9 mouse cellular contexts compared by ENCODE assay signal in genomic region chr1:134753751-134754630, GRCm38 (mm10).
DNase-seq lines count a peak whose midpoint lies in the region; ATAC-seq and TF ChIP-seq lines count a peak whose summit lies in the region.
"Had no signal": no experiment of that assay in that cellular context is flagged by ENCODE, and none has a peak within 500 bp of the region (broad histone marks: within the 10 kb centered on the region; RNA-seq: fewer than 3 reads in every experiment).

No protein-coding gene starts in this region.

- peaks cover 3% of the 10 kb centered on the region; the same call in 1 of the 2 replicates for H3K27me3 ChIP-seq in forebrain, embryonic 10.5 days (ENCODE audit: poor library complexity, severe bottlenecking)
- H3K27me3 ChIP-seq in forebrain, embryonic 13.5 days, result no peaks in the 10 kb centered on the region
- peaks cover 3% of the 10 kb centered on the region for H3K27me3 ChIP-seq in heart, embryonic 10.5 days (ENCODE audit: insufficient read depth, poor library complexity, severe bottlenecking)
- no peaks in the 10 kb centered on the region for H3K27me3 ChIP-seq in limb, embryonic 15.5 days

- no peak overlapping the region for H3K4me2 ChIP-seq in forebrain, embryonic 13.5 days
- H3K4me2 ChIP-seq in limb, embryonic 15.5 days, result no peak overlapping the region
- H3K4me2 ChIP-seq: embryonic facial prominence, embryonic 12.5 days had no signal

- no peaks in the 10 kb centered on the region for H3K36me3 ChIP-seq in forebrain, embryonic 10.5 days (replicated peaks)
- no peaks in the 10 kb centered on the region; the same call in 1 of the 2 replicates for H3K36me3 ChIP-seq in forebrain, embryonic 13.5 days (ENCODE audit: poor library complexity, severe bottlenecking)
- peaks cover 26% of the 10 kb centered on the region for H3K36me3 ChIP-seq in heart, embryonic 10.5 days
- H3K36me3 ChIP-seq in limb, embryonic 15.5 days, result peaks cover 9% of the 10 kb centered on the region; the same call in 1 of the 2 replicates

- intact Hi-C loops in left cerebral cortex, adult 2 months (cut with DNase I), result no loop called here

- H3K4me3 ChIP-seq in forebrain, embryonic 10.5 days, result no peak overlapping the region
- H3K4me3 ChIP-seq in forebrain, embryonic 13.5 days, result no peak overlapping the region
- no peak overlapping the region for H3K4me3 ChIP-seq in heart, embryonic 10.5 days
- H3K4me3 ChIP-seq in limb, embryonic 15.5 days, result no peak overlapping the region
- H3K4me3 ChIP-seq in left cerebral cortex, adult 2 months, result no peak overlapping the region
- H3K4me3 ChIP-seq: embryonic facial prominence, embryonic 12.5 days had no signal

- no peaks in the 10 kb centered on the region for H3K9me3 ChIP-seq in forebrain, embryonic 10.5 days
- H3K9me3 ChIP-seq in forebrain, embryonic 13.5 days (replicated peaks), result no peaks in the 10 kb centered on the region
- no peaks in the 10 kb centered on the region for H3K9me3 ChIP-seq in heart, embryonic 10.5 days
- H3K9me3 ChIP-seq in limb, embryonic 15.5 days, result no peaks in the 10 kb centered on the region
- H3K9me3 ChIP-seq: embryonic facial prominence, embryonic 12.5 days had no signal

- DNase-seq in forebrain, embryonic 10.5 days (ENCODE audit: extremely low spot score, low spot score), result no peak
- peak; percentile 55 for DNase-seq in adrenal gland, postnatal 14 days
- DNase-seq in heart, embryonic 10.5 days (ENCODE audit: low spot score), result peak; percentile 83
- DNase-seq in natural killer cell, adult 2 months (ENCODE audit: low spot score in 2 of 2), result no peak
- DNase-seq in left cerebral cortex, adult 2 months (ENCODE audit: extremely low spot score in 1 of 2, low spot score in 2 of 2), result no peak

- no peak for TF ChIP-seq CTCF in left cerebral cortex, adult 2 months (IDR thresholded peaks at IDR 0.05)

- H3K9ac ChIP-seq in forebrain, embryonic 13.5 days, result no peak overlapping the region
- H3K9ac ChIP-seq in limb, embryonic 15.5 days, result no peak overlapping the region
- H3K9ac ChIP-seq: embryonic facial prominence, embryonic 12.5 days had no signal

- no peak for ATAC-seq in forebrain, embryonic 13.5 days
- ATAC-seq in limb, embryonic 15.5 days (ENCODE audit: insufficient number of reproducible peaks, low FRiP score, low TSS enrichment, low read depth), result peak; percentile 59
- no peak for ATAC-seq in monocyte, adult 5-6 weeks (replicated peaks; ENCODE audit: insufficient number of reproducible peaks, low FRiP score, low TSS enrichment, poor library complexity, severe bottlenecking)

- peak overlapping the region; percentile 40; the same call in 1 of the 2 replicates for H3K27ac ChIP-seq in forebrain, embryonic 10.5 days
- no peak overlapping the region for H3K27ac ChIP-seq in forebrain, embryonic 13.5 days
- peak overlapping the region; percentile 78 for H3K27ac ChIP-seq in heart, embryonic 10.5 days
- H3K27ac ChIP-seq in limb, embryonic 15.5 days, result peak overlapping the region; percentile 71
- no peak overlapping the region for H3K27ac ChIP-seq in left cerebral cortex, adult 2 months

- peaks cover 33% of the 10 kb centered on the region for H3K4me1 ChIP-seq in forebrain, embryonic 10.5 days
- peaks cover 9% of the 10 kb centered on the region for H3K4me1 ChIP-seq in forebrain, embryonic 13.5 days
- peaks cover 60% of the 10 kb centered on the region for H3K4me1 ChIP-seq in heart, embryonic 10.5 days
- H3K4me1 ChIP-seq in limb, embryonic 15.5 days, result peaks cover 62% of the 10 kb centered on the region

- 71% methylated on average over 13 of the region's 13 CpGs for WGBS in forebrain, embryonic 10.5 days
- 76% methylated on average over 13 of the region's 13 CpGs for WGBS in forebrain, embryonic 13.5 days
- 48% methylated on average over 13 of the region's 13 CpGs for WGBS in heart, embryonic 10.5 days
- 43% methylated on average over 13 of the region's 13 CpGs for WGBS in limb, embryonic 15.5 days

Comparison
In these comparisons a context has a peak if more than half of its experiments do, and no peak if none do; other contexts are left out.
1. H3K27ac ChIP-seq: peak in forebrain, embryonic 10.5 days (single experiment), heart, embryonic 10.5 days (single experiment) and limb, embryonic 15.5 days (single experiment); none in forebrain, embryonic 13.5 days (single experiment) and left cerebral cortex, adult 2 months (single experiment).
2. DNase-seq: peak in adrenal gland, postnatal 14 days (single experiment) and heart, embryonic 10.5 days (single experiment); none in forebrain, embryonic 10.5 days (single experiment), natural killer cell, adult 2 months (0 of 2) and left cerebral cortex, adult 2 months (0 of 2).